Mouse (Mus musculus) left cerebral cortex, adult 2 months (tissue): ENCODE results near the gene Gm17581. TPM values are rescaled to one million over a fixed set of nuclear protein-coding genes. Genes with fewer than 3 reads are reported as not detected.

ENCODE experiments used
- DNase-seq, 2 experiments: peaks; one replicate each; pipeline ENCODE4 v3.0.0; 2021 to 2022; ENCODE audit warnings: low spot score in 2 of 2, mixed read lengths in 1 of 2; ENCODE audit errors: extremely low spot score in 1 of 2
- H3K27ac ChIP-seq: fragments of 200-600 bp; 2 replicates; pipeline ENCODE4 v1.8.1; 2022
- H3K4me3 ChIP-seq: fragments of 200-600 bp; 2 replicates; pipeline ENCODE4 v1.8.1; 2022
- CTCF ChIP-seq: fragments of 200-600 bp; IDR thresholded peaks from 2 replicates; pipeline ENCODE4 v1.8.1; 2022; ENCODE audit warnings: antibody characterized with exemption, mild to moderate bottlenecking, moderate library complexity
- intact Hi-C: fragments of 180-260 bp; cut with DNase I; formaldehyde crosslinking; loops from one replicate; pipeline ENCODE4 v1.15.1; 2025
- total RNA-seq, 2 experiments: library from RNA; stranded (reverse); gene quantifications; 2 replicates each; pipeline ENCODE4 v1.2.3; 2021

The Gm17581 gene
- total RNA-seq, 2 experiments from 2014 or later: not detected

DNA sequence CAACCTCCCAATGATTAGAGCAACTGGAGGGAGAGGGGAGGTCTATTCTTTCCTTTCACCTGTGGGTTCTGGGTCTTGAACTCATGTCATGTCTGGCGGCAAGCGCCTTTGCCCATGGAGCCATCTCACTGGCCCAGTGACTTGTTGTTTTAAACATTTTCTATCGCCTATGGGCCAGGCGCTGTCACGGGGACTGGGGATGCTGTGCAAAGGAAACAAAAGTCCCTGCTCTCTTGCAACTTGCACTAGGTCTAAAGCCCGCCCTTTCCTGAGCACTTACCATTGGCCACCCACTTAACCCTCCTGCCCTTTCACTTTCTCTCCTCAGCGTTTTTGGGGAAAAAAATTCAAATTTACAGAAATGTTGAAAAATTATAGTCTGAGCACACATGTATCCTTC, 38.8 kb downstream of the Gm17581 start:
- H3K4me3 ChIP-seq: no peak overlapping the region
- DNase-seq: no peak
- TF ChIP-seq CTCF: no peak
- no peak overlapping the region for H3K27ac ChIP-seq
- intact Hi-C loops: loop anchor here (2.0 kb wide), 2 partner anchors 32 to 68 kb away; partner anchors contain the start of gene Edem2

DNA sequence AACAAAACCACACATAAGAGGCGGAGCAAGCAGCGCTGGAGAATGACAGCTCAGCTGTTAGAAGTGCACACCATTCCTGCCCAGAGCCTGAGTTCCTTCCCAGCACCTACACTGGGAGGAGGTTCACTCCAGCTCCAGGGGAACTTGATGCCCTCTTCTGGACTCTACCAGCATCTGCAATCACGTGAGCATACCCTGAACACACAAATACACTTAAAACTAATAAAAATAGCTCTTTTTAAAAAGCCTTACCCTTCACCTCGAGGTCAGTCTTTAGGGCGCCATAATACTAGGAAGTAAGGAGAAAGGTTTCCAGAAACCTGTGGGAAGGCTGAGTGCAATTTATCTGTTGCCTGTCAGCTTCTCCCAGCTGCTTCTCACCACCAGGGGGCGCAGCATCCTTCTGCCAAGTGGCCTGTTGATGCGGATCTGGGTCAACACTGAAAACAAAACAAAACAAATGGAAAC, 39.5 kb downstream of the Gm17581 start:
- DNase-seq: peak; percentile 73 to 75
- no peak overlapping the region for H3K4me3 ChIP-seq
- no peak overlapping the region for H3K27ac ChIP-seq
- intact Hi-C loops: loop anchor here (2.0 kb wide), 2 partner anchors 33 to 69 kb away; partner anchors contain the start of gene Edem2
- TF ChIP-seq CTCF: peak; percentile 93

DNA sequence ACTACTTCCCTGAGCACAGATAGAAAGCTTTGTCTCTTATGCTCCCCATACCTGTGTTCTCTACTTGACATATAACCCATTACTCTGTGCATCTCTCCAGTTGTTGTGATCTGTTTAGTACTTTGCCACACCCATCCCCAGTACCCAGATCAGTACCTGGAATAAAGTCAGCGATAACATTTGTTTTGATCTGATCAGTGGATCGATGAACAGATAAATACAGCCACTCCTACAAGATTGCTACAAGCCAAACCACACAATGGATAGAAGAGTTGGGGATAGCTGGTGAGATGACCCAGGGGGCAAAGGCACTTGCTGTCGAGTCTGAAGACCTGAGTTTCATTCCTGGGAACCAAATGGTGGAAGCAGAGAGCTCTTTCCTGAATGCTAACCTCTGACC, 40.4 kb downstream of the Gm17581 start:
- no peak for DNase-seq
- Histone ChIP-seq H3K27ac (no peak overlapping the region), H3K4me3 (no peak overlapping the region)
- TF ChIP-seq CTCF: no peak
- intact Hi-C loops: no loop called here

DNA sequence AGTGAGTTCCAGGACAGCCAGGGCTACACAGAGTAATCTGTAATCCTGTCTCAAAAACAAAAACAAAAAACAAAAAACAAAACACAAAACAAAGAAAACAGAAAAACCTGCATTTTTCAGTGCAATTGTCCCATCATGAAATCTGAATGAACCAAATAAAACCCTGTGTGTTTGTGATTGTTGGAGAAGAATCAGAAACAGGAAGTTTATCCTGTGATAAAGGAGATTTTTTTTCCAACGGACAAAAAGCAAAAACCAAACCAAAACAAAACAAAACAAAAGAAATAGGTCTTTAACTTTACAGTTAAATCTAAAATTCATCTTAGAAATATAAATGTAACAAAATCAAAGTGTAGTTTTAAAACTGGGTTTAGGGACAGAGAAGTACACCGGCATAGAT, 41.1 kb downstream of the Gm17581 start:
- DNase-seq: no peak
- Histone ChIP-seq H3K4me3 (no peak overlapping the region), H3K27ac (no peak overlapping the region)
- TF ChIP-seq CTCF: no peak
- intact Hi-C loops: no loop called here

DNA sequence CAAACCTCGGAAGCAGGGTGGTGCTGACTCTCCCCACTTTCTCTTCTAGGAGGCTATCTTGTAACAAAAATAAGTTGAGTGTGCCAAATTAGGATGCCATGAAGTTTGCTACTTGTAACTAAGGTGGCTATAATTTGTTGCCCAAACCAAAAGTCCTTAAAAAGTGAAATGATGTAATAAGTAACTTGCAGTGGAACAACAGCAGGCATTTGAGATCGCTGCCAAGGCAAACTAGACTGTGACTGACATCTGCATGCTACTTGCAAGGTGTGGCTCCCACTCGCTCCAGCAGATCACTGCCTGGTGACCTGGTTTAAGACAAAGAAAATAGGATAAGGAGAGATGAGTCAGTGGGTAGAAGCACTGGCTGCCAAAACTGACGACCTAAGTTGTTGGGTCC, 42.5 kb downstream of the Gm17581 start:
- TF ChIP-seq CTCF: no peak
- Histone ChIP-seq H3K4me3 (no peak overlapping the region), H3K27ac (no peak overlapping the region)
- intact Hi-C loops: no loop called here
- no peak for DNase-seq

DNA sequence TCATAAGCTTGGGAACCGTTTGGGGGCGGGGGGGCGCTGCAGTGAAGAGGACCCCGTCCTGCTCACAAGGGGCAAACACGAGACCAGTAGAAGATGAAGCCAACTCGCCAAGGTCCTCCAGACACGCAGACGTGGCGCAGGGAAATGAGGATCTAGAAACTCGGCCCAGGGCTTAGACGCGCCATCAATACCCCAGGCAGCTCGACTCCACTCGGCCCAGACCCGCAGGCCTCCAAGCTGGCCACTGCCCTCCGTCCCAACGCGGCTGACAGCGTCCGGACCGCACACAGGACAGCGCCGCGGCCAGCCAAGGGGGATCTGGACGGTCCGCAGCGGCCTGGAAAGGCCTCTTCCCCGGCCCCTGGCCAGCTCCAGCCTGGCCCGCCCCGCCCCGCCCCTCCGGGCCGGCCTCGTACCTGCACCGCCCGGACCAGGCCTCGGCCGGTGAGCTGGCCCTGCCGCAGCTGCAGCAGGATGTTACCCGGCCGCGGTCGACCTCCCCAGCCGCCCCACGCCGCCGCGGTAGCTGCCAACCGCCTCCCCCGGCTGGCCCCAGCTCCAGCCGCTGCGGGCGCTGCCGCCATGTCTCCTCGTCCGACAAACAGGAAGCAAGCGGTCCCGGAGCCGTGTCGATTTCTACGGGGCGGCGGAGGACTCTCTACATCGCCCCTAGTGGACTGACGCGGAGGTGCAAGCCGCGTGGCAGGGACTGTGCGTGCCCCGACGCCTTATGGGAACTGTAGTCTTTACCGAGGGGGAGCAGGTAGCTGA, 43.8 kb downstream of the Gm17581 start, which contains the start of gene Trpc4ap:
Trpc4ap (minus strand) TSS at position 662 of the 771 bp plus-strand sequence.
- Histone ChIP-seq H3K4me3 (peak within 1 kb of the TSS; percentile 79), H3K27ac (peak within 1 kb of the TSS; percentile 93)
- intact Hi-C loops: loop anchor here (1.0 to 2.0 kb wide), 2 partner anchors 37 to 99 kb away; partner anchors contain the start of genes Edem2 and Gss
- peak; percentile 96 to 99 for DNase-seq
- peak; percentile 100 for TF ChIP-seq CTCF

DNA sequence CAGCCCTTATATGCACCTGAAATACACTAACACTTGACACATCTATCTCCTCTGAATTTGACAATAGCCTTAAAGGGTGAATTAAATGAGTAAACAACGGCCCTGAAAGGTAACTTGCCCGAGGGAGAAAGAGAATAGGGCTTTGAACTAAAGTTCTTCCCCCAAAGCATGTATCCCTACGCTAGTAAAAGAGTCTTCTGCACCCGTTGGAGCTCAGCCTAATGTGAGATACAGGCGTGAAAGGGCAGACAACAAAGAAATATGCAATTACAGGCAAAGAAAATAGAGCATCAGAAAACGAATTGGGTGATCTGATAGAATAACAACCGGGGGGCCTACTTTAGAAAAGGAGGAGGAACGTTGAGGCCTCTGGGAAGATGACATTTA, 44.3 kb downstream of the Gm17581 start:
- no peak for TF ChIP-seq CTCF
- intact Hi-C loops: loop anchor here (2.0 kb wide), 1 partner anchor 99 kb away; the partner anchor contains the start of gene Gss
- Histone ChIP-seq H3K27ac (peak overlapping the region; percentile 93), H3K4me3 (peak overlapping the region; percentile 79)
- no peak for DNase-seq

DNA sequence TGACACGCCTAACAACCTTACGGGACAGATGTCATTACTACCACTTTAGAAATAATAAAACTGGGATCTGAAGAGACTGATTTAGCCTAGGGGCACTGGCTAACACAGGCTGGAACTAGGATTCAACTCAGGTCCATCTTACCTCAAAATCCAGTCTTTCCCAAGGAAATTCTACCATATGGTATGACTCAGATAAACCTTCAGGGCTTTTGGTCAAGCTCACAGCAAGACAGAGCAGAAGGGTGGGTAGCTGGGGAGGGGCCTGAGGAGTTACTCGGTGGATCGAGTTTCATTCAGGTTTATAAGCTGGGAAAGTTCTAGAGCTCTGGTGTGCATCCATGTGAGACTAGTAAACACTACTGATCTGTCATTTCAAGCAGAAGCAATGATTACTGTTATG, 46.5 kb downstream of the Gm17581 start:
- intact Hi-C loops: no loop called here

DNA sequence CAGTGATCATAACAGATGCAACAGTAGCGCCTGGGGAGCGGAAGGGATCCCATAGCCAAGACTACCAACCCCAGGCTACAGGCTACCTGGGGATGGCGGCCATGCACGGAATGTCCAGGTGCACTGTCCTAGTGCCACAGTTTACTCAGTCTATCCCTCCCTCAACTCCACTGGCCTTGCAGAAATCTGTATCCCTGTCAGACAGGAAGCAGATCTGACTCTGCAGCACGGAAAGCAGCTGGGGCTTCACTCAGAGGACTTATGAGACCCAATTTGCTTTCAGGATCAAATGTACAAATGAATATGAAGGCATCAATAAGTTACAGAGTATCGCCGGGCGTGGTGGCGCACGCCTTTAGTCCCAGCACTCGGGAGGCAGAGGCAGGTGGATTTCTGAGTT, 47.9 kb downstream of the Gm17581 start:
- Histone ChIP-seq H3K27ac (no peak overlapping the region), H3K4me3 (no peak overlapping the region)
- no peak for DNase-seq
- intact Hi-C loops: no loop called here
- no peak for TF ChIP-seq CTCF

More for the DNA sequence above, 46.5 kb downstream of the Gm17581 start:
- DNase-seq: no peak
- Histone ChIP-seq H3K27ac (no peak overlapping the region), H3K4me3 (no peak overlapping the region)
- no peak for TF ChIP-seq CTCF

DNA sequence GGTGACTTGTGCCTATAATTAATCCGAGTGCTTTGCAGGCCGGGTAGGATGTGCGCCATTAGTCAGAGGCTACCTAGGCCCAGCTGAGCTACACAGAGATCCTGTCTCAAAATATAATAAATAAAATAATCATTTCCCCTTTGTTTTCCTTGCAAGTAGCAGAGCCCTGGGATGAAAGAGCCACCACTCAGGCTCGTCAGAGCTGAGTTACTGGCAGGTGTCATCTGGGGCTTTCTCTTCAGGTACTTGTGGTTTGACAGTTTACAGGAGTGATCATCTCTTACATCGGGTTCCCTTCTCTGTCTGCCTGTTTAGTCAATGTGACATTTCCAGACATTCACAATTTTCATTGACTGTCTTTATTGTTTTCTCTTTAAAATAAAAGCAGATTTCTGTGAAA, 49.1 kb downstream of the Gm17581 start:
- no peak for DNase-seq
- no peak overlapping the region for H3K27ac ChIP-seq
- H3K4me3 ChIP-seq: no peak overlapping the region
- intact Hi-C loops: no loop called here
- no peak for TF ChIP-seq CTCF

Other genes with a start within 250 kb of the Gm17581 start
- 10 to 100 TPM; 56.2 to 61.6 TPM for gene Acss2, start 217.9 kb downstream of the Gm17581 start, total RNA-seq
- 100 to 1,000 TPM; 124 to 126 TPM for gene Ggt7, start 217.6 kb downstream of the Gm17581 start, total RNA-seq
- gene Gss, start 143.1 kb downstream of the Gm17581 start, total RNA-seq: 10 to 100 TPM; 14.8 to 14.9 TPM
- gene Myh7b, start 124.7 kb downstream of the Gm17581 start, total RNA-seq: 10 to 100 TPM in 1 of 2 experiments, 1 to 10 TPM in 1; 7.1 to 10.9 TPM
- gene Trpc4ap, start 43.5 kb downstream of the Gm17581 start, total RNA-seq: 100 to 1,000 TPM; 147 to 153 TPM
- 10 to 100 TPM; 18.7 to 19.2 TPM for gene Edem2, start 6.4 kb downstream of the Gm17581 start, total RNA-seq
- 1 to 10 TPM; 1.2 to 1.4 TPM for gene Procr, start 15.3 kb upstream of the Gm17581 start, total RNA-seq
- gene Mmp24, start 39.5 kb upstream of the Gm17581 start, total RNA-seq: 10 to 100 TPM; 35.6 to 37.8 TPM
- 10 to 100 TPM; 53.1 to 56.8 TPM for gene BC029722, start 83.6 kb upstream of the Gm17581 start, total RNA-seq
- 10 to 100 TPM; 67.0 to 71.0 TPM for gene Eif6, start 91.1 kb upstream of the Gm17581 start, total RNA-seq
- gene Fam83c, start 99.0 kb upstream of the Gm17581 start, total RNA-seq: not detected
- 10 to 100 TPM; 70.4 to 75.7 TPM for gene Uqcc1, start 194.4 kb upstream of the Gm17581 start, total RNA-seq
- gene Gm15557, start 204.9 kb upstream of the Gm17581 start, total RNA-seq: not detected
- gene Gdf5, start 209.5 kb upstream of the Gm17581 start, total RNA-seq: under 1 TPM in 1 of 2 experiments, not detected in 1; 0.25 TPM
- 10 to 100 TPM; 19.5 to 19.9 TPM for gene Cep250, start 220.6 kb upstream of the Gm17581 start, total RNA-seq